Mouse (Mus musculus): ENCODE data around the gene Adcy5.

GRCm38 (mm10) chr16:35300156-35300555, 145.5 kb downstream of the Adcy5 start:
- TF ChIP-seq POLR2A (IDR thresholded peaks at IDR 0.05; ENCODE audit: insufficient read depth, low read depth, low read length) = no peak
- no peak for TF ChIP-seq CTCF (IDR thresholded peaks at IDR 0.05)
- no peak for TF ChIP-seq EP300 (IDR thresholded peaks at IDR 0.05; ENCODE audit: insufficient read depth, low read depth, low read length)
